Mouse (Mus musculus) liver, adult 2 months (tissue): Measurements from ENCODE around the gene Wsb1. TPM values are rescaled to one million over a fixed set of nuclear protein-coding genes. Genes with fewer than 3 reads are reported as not detected.

Experiments used
- DNase-seq: peaks from one replicate; pipeline ENCODE4 v3.0.0-alpha.2; 2011; ENCODE audit warnings: low read depth, low spot score; ENCODE audit errors: extremely low read depth
- H3K27ac ChIP-seq: fragments of 200-500 bp; replicated peaks from 2 replicates; pipeline ENCODE4 v1.5.1; 2012; ENCODE audit warnings: low read depth, mild to moderate bottlenecking, control low read depth, inconsistent platforms, low read length; ENCODE audit not compliant: insufficient read depth
- H3K27me3 ChIP-seq: fragments of 200-500 bp; 2 replicates; pipeline ENCODE4 v1.6.1; 2012; ENCODE audit warnings: mild to moderate bottlenecking, moderate library complexity, low read length, inconsistent platforms; ENCODE audit not compliant: control insufficient read depth, insufficient read depth
- H3K36me3 ChIP-seq: fragments of 200-500 bp; 2 replicates; pipeline ENCODE4 v1.6.1; 2012; ENCODE audit warnings: low read length, inconsistent platforms; ENCODE audit not compliant: control insufficient read depth, insufficient read depth
- H3K4me1 ChIP-seq: fragments of 200-500 bp; 2 replicates; pipeline ENCODE4 v1.6.1; 2011; ENCODE audit warnings: low read length; ENCODE audit not compliant: control insufficient read depth, insufficient read depth
- H3K4me3 ChIP-seq: fragments of 200-500 bp; 2 replicates; pipeline ENCODE4 v1.5.1; 2011; ENCODE audit warnings: low read depth, mild to moderate bottlenecking, control low read depth, low read length, moderate library complexity; ENCODE audit not compliant: insufficient read depth
- H3K79me2 ChIP-seq: fragments of 200-500 bp; 2 replicates; pipeline ENCODE4 v1.6.1; 2012; ENCODE audit warnings: inconsistent platforms, mild to moderate bottlenecking, low read length, moderate library complexity; ENCODE audit not compliant: control insufficient read depth, insufficient read depth
- H3K9ac ChIP-seq: fragments of 200-500 bp; 2 replicates; pipeline ENCODE4 v1.6.1; 2012; ENCODE audit warnings: low read depth, mild to moderate bottlenecking, control low read depth, inconsistent platforms, low read length
- CTCF ChIP-seq: fragments of 200-500 bp; IDR thresholded peaks from 2 replicates; pipeline ENCODE4 v1.5.1; 2011; ENCODE audit warnings: low read depth, low read length, control low read depth
- POLR2A ChIP-seq: fragments of 200-500 bp; IDR thresholded peaks from 2 replicates; pipeline ENCODE4 v1.6.1; 2011; ENCODE audit warnings: low read length, control low read depth; ENCODE audit not compliant: insufficient read depth; ENCODE audit errors: extremely low read depth
- WGBS: fragments of 180-500 bp; shearing (Covaris S2); methylation state at CpG from one replicate; pipeline ENCODE4 v1.1.7; 2018; 5-methylcytosine and 5-hydroxymethylcytosine counted together
- polyA plus RNA-seq: library from polyadenylated mRNA; depleted of rRNA; stranded (reverse); fragments of >200 nt; gene quantifications from 2 replicates; pipeline ENCODE4 v1.2.3, GENCODE M21; 2012
- total RNA-seq: library from RNA; depleted of rRNA; stranded (reverse); fragments of >200 nt; gene quantifications from 2 replicates; pipeline ENCODE4 v1.2.3, GENCODE M21; 2014

The Wsb1 gene
- total and polyA plus RNA-seq, 2 experiments, result 20.6 to 23.4 TPM

DNA sequence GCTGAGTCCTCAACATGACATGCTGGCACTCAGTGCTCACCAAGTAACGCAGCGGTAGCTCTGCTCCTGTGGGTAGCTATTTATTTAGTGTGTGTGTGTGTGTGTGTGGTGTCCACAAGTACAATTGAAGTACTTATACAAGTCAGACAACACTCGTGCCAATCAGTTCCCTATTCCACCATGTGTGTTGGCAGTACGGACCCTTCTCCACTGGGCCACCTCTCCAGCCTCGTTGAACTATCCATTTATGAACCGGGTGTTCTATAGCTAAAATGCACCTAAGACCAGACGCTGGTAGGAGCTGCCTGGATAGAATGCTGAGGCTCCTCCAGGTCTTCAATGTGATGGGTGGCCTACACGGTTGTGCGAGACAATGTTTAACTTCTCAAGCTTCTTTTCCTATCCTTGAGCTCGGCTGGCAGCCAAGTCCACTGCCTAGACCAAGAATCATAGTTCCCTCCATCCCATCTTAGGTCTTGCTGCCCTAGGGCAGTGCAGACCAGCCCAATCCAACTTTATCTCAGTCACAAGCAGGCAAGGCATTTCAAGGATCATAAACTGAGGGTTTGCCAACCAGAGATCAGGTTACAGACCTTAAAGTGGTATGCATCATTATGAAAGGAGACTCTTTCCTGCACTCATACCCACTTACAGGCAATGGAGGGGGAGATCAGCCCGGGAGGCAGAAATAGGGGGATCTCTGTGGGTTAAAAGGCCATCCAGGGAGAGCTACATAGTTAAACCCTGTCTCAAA, 16.6 kb downstream of the Wsb1 start:
- H3K4me3 ChIP-seq, result no peak overlapping the region
- 88% methylated on average over 11 of the region's 11 CpGs for WGBS
- DNase-seq, result no peak
- no peak overlapping the region for H3K27ac ChIP-seq
- no peak for TF ChIP-seq POLR2A
- no peak for TF ChIP-seq CTCF
- H3K27me3 ChIP-seq, result no peaks in the 10 kb centered on the region
- no peaks in the 10 kb centered on the region for H3K4me1 ChIP-seq
- H3K36me3 ChIP-seq, result peaks cover 46% of the 10 kb centered on the region
- H3K9ac ChIP-seq, result no peak overlapping the region
- H3K79me2 ChIP-seq, result no peaks in the 10 kb centered on the region

DNA sequence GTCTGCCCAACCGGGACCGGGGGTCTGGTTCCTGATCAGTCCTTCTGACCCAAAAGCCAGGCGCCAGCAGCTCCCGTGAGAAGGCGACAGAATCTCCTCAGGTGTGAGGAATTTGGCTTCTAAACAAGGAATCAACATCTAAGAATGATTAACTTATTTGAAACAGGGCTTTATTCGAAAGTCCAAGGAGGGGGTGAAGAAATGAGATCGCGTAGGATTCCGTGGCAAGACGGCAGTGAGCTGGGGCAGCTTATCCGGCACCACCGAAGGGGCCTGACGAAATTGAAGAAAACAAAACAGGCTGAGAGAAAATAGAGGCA, 24.3 kb downstream of the Wsb1 start:
- peak overlapping the region; percentile 71 for H3K27ac ChIP-seq
- peak overlapping the region; percentile 16; the same call in 1 of the 2 replicates for H3K9ac ChIP-seq
- H3K4me3 ChIP-seq, result no peak overlapping the region
- H3K79me2 ChIP-seq, result no peaks in the 10 kb centered on the region
- H3K36me3 ChIP-seq, result no peaks in the 10 kb centered on the region
- peaks cover 17% of the 10 kb centered on the region for H3K4me1 ChIP-seq
- no peak for DNase-seq
- TF ChIP-seq CTCF, result no peak
- no peak for TF ChIP-seq POLR2A
- no peaks in the 10 kb centered on the region for H3K27me3 ChIP-seq
- 35% methylated on average over 13 of the region's 13 CpGs for WGBS

DNA sequence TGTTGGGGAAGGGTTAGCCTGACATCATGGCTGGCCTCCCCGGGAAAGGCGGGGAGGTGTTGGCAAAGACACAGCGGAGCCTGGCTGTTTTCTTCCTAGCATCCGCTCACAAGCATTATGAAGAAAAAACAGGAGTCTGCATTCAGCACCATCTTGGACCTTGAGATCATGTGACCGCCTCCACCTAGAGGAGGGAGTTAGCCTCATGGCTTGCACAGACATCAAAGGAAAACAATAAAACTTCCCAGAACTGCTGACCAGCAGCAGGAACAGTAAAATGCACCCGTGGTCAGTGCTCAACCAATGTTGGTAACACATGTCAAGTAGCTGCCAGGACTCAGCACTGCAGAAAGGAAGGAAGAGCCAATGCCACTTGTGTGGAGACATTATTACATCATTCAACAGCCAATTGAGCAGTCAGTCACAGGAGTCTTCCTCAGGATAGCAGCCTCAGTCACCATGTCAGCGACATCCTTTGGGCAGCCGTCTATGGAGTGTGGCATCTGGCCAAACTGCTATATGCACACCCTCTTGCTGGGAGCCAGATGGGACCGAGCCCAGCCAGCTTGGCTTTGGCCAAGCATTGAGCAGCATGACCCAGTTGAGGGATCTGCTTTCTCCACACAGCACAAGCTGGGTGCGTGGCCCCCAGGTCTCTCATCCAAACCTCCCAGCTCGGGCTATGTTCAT, 24.8 kb downstream of the Wsb1 start:
- Histone ChIP-seq H3K27me3 (no peaks in the 10 kb centered on the region), H3K79me2 (no peaks in the 10 kb centered on the region), H3K4me3 (no peak overlapping the region), H3K36me3 (no peaks in the 10 kb centered on the region), H3K9ac (peak overlapping the region; percentile 16; the same call in 1 of the 2 replicates), H3K27ac (peak overlapping the region; percentile 71), H3K4me1 (peaks cover 17% of the 10 kb centered on the region)
- peak; percentile 79 for DNase-seq
- TF ChIP-seq CTCF (no peak), POLR2A (no peak)
- 18% methylated on average over 11 of the region's 11 CpGs for WGBS

DNA sequence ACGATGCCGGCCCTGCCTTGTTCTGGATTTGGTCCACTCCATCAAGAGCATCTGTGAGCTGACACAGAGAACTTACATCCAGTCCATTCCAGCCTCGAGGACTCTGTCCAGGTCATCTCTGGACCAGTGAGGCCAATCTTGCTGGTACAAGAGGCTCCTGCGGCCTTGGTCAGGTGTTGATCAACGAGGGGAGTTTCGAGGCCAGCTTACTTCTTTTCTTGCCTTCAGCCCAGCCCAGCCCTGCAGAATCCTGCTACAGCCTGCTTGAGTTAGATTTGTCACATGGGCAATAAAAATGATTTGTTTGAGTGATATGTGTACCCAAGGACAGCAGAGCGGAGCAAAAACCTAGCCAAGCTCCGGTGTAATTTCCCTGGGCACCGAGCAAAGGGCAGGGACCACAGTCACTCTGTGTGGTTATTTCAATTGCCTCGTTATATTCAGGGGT, 25.4 kb downstream of the Wsb1 start:
- H3K36me3 ChIP-seq, result no peaks in the 10 kb centered on the region
- no peaks in the 10 kb centered on the region for H3K27me3 ChIP-seq
- WGBS, result 19% methylated on average over 10 of the region's 10 CpGs
- peak; percentile 95 for DNase-seq
- H3K4me3 ChIP-seq, result no peak overlapping the region
- TF ChIP-seq POLR2A (no peak), CTCF (no peak)
- H3K4me1 ChIP-seq, result peaks cover 17% of the 10 kb centered on the region
- H3K9ac ChIP-seq, result no peak overlapping the region
- no peaks in the 10 kb centered on the region for H3K79me2 ChIP-seq
- H3K27ac ChIP-seq, result peak overlapping the region; percentile 71

DNA sequence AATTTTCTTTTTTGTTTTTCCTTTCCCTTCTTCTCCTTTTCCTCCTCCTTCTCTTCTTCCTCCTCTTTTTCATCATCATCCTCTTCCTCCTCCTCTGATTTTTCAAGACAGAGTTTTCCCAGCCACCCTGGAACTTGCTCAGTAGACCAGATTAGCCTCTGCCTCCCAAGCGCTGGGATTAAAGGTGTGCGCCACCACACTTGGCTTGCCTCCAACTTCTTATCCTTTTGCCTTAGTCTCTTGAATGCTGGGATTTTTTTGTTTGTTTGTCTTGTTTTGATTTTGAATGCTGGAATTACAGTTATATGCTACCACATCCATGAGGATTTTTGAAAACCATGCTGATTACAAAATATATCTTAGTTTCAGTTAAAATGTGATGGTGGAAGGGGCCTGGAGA, 26.4 kb downstream of the Wsb1 start:
- no peak for DNase-seq
- Histone ChIP-seq H3K27ac (peak overlapping the region; percentile 65; the same call in 1 of the 2 replicates), H3K36me3 (no peaks in the 10 kb centered on the region), H3K9ac (no peak overlapping the region), H3K4me3 (no peak overlapping the region), H3K4me1 (peaks cover 17% of the 10 kb centered on the region), H3K27me3 (no peaks in the 10 kb centered on the region), H3K79me2 (no peaks in the 10 kb centered on the region)
- 50% methylated on average over 2 of the region's 2 CpGs for WGBS
- TF ChIP-seq CTCF (no peak), POLR2A (no peak)
